In the genomic region with DNA sequence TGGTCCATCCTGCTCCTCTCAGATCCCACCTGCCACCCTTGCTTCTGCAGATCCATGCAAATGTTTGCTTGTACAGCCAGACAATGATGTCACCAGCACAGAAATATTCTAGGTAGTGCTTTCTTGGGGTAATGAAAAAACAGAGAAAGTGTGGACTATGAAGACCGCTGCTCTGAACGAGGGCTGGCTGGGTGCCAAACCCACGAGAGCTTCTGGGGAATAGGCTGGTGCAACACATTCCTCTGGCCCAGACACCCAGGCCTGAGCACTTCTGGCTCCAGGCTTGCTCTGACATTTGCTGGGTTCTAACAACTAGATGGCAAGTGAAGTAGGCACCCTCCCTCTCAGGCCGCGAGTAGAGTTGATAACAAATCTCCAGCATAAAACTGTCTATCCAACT, we compare ENCODE assay signal across 8 mouse cellular contexts. TPM values are rescaled to one million over a fixed set of nuclear protein-coding genes. Genes with fewer than 3 reads are reported as not detected.
DNase-seq lines count a peak whose midpoint lies in the region; ATAC-seq and TF ChIP-seq lines count a peak whose summit lies in the region.

No protein-coding gene starts in this region.

- no peak overlapping the region for H3K4me3 ChIP-seq in embryonic facial prominence, embryonic 11.5 days (ENCODE audit: low read depth, low read length)
- no peak overlapping the region for H3K4me3 ChIP-seq in embryonic facial prominence, embryonic 10.5 days
- no peak overlapping the region for H3K4me3 ChIP-seq in forebrain, postnatal 0 days (ENCODE audit: low read depth, low read length)
- H3K4me3 ChIP-seq in intestine, postnatal 0 days (ENCODE audit: low read depth, low read length) = no peak overlapping the region
- no peak overlapping the region for H3K4me3 ChIP-seq in lung, embryonic 15.5 days
- H3K4me3 ChIP-seq in stomach, postnatal 0 days (ENCODE audit: low read depth, low read length) = no peak overlapping the region

- TF ChIP-seq CTCF in forebrain, postnatal 0 days (IDR thresholded peaks at IDR 0.05; ENCODE audit: low read depth) = no peak
- TF ChIP-seq CTCF in intestine, postnatal 0 days (IDR thresholded peaks at IDR 0.05; ENCODE audit: low read depth) = no peak
- no peak for TF ChIP-seq CTCF in stomach, postnatal 0 days (IDR thresholded peaks at IDR 0.05; ENCODE audit: low read depth)

- DNase-seq in embryonic facial prominence, embryonic 11.5 days (ENCODE audit: low spot score) = peak; percentile 21
- no peak for DNase-seq in embryonic facial prominence, embryonic 10.5 days (ENCODE audit: low spot score)
- DNase-seq in thymus, postnatal 36 days = peak; percentile 28 to 29
- DNase-seq in thymus, postnatal 10 days (ENCODE audit: low spot score in 2 of 2) = no peak
- DNase-seq in forebrain, postnatal 0 days = peak; percentile 48
- DNase-seq in stomach, postnatal 0 days (ENCODE audit: low spot score) = peak; percentile 53

- H3K27ac ChIP-seq in embryonic facial prominence, embryonic 11.5 days (replicated peaks; ENCODE audit: low read depth, low read length) = no peak overlapping the region
- H3K27ac ChIP-seq in embryonic facial prominence, embryonic 10.5 days (replicated peaks) = no peak overlapping the region
- H3K27ac ChIP-seq in forebrain, postnatal 0 days (ENCODE audit: low read depth, low read length) = no peak overlapping the region
- no peak overlapping the region for H3K27ac ChIP-seq in intestine, postnatal 0 days (ENCODE audit: low read depth, low read length)
- peak overlapping the region; percentile 71 for H3K27ac ChIP-seq in lung, embryonic 15.5 days
- H3K27ac ChIP-seq in stomach, postnatal 0 days (replicated peaks) = no peak overlapping the region

- 76% methylated on average over 5 of the region's 5 CpGs for WGBS in embryonic facial prominence, embryonic 11.5 days
- 87% methylated on average over 5 of the region's 5 CpGs for WGBS in embryonic facial prominence, embryonic 10.5 days
- WGBS in forebrain, postnatal 0 days = 22% methylated on average over 5 of the region's 5 CpGs
- 15% methylated on average over 5 of the region's 5 CpGs for WGBS in intestine, postnatal 0 days
- 7% methylated on average over 5 of the region's 5 CpGs for WGBS in lung, embryonic 15.5 days
- WGBS in stomach, postnatal 0 days = 13% methylated on average over 5 of the region's 5 CpGs

- H3K9ac ChIP-seq in embryonic facial prominence, embryonic 11.5 days (replicated peaks; ENCODE audit: low read length) = no peak overlapping the region
- H3K9ac ChIP-seq in forebrain, postnatal 0 days = 0 out of 2 replicates have a peak overlapping the region, but pooled peaks have one; percentile 1
- no peak overlapping the region for H3K9ac ChIP-seq in intestine, postnatal 0 days (ENCODE audit: low read depth, low read length)
- no peak overlapping the region for H3K9ac ChIP-seq in lung, embryonic 15.5 days
- no peak overlapping the region for H3K9ac ChIP-seq in stomach, postnatal 0 days (ENCODE audit: low read length)

- no peaks in the 10 kb centered on the region for H3K36me3 ChIP-seq in embryonic facial prominence, embryonic 11.5 days (replicated peaks; ENCODE audit: control insufficient read depth, insufficient read depth, low read depth, low read length)
- peaks cover 11% of the 10 kb centered on the region for H3K36me3 ChIP-seq in embryonic facial prominence, embryonic 10.5 days (replicated peaks)
- H3K36me3 ChIP-seq in forebrain, postnatal 0 days (ENCODE audit: insufficient read depth) = no peaks in the 10 kb centered on the region
- H3K36me3 ChIP-seq in intestine, postnatal 0 days (ENCODE audit: control insufficient read depth, insufficient read depth) = no peaks in the 10 kb centered on the region
- H3K36me3 ChIP-seq in lung, embryonic 15.5 days = no peaks in the 10 kb centered on the region
- no peaks in the 10 kb centered on the region for H3K36me3 ChIP-seq in stomach, postnatal 0 days (ENCODE audit: control insufficient read depth, insufficient read depth, low read length)

- no peaks in the 10 kb centered on the region for H3K9me3 ChIP-seq in embryonic facial prominence, embryonic 11.5 days (replicated peaks; ENCODE audit: control insufficient read depth, low read length)
- no peaks in the 10 kb centered on the region for H3K9me3 ChIP-seq in embryonic facial prominence, embryonic 10.5 days
- H3K9me3 ChIP-seq in forebrain, postnatal 0 days (ENCODE audit: low read length) = no peaks in the 10 kb centered on the region
- H3K9me3 ChIP-seq in intestine, postnatal 0 days (ENCODE audit: control insufficient read depth) = no peaks in the 10 kb centered on the region
- no peaks in the 10 kb centered on the region for H3K9me3 ChIP-seq in lung, embryonic 15.5 days
- H3K9me3 ChIP-seq in stomach, postnatal 0 days (ENCODE audit: control insufficient read depth, low read length) = no peaks in the 10 kb centered on the region

- no peak overlapping the region for H3K4me2 ChIP-seq in embryonic facial prominence, embryonic 11.5 days (ENCODE audit: low read depth, low read length)
- no peak overlapping the region for H3K4me2 ChIP-seq in forebrain, postnatal 0 days (ENCODE audit: low read depth)
- no peak overlapping the region for H3K4me2 ChIP-seq in intestine, postnatal 0 days (replicated peaks; ENCODE audit: low read depth)
- H3K4me2 ChIP-seq in lung, embryonic 15.5 days = no peak overlapping the region
- no peak overlapping the region for H3K4me2 ChIP-seq in stomach, postnatal 0 days (replicated peaks; ENCODE audit: low read depth)

- no peak for TF ChIP-seq EP300 in stomach, postnatal 0 days (optimal IDR thresholded peaks at IDR 0.05)

- H3K4me1 ChIP-seq in embryonic facial prominence, embryonic 11.5 days (ENCODE audit: control insufficient read depth, insufficient read depth, low read length) = peaks cover 2% of the 10 kb centered on the region; the same call in 1 of the 2 replicates
- H3K4me1 ChIP-seq in embryonic facial prominence, embryonic 10.5 days = peaks cover 56% of the 10 kb centered on the region
- H3K4me1 ChIP-seq in forebrain, postnatal 0 days (ENCODE audit: insufficient read depth) = peaks cover 5% of the 10 kb centered on the region
- H3K4me1 ChIP-seq in intestine, postnatal 0 days (replicated peaks; ENCODE audit: control insufficient read depth, insufficient read depth, low read length) = peaks cover 8% of the 10 kb centered on the region; the same call in 1 of the 2 replicates
- H3K4me1 ChIP-seq in lung, embryonic 15.5 days = peaks cover 81% of the 10 kb centered on the region
- peaks cover 9% of the 10 kb centered on the region; the same call in 1 of the 2 replicates for H3K4me1 ChIP-seq in stomach, postnatal 0 days (replicated peaks; ENCODE audit: control insufficient read depth, insufficient read depth)

- no peaks in the 10 kb centered on the region for H3K27me3 ChIP-seq in embryonic facial prominence, embryonic 11.5 days (ENCODE audit: control insufficient read depth, insufficient read depth, low read length)
- no peaks in the 10 kb centered on the region for H3K27me3 ChIP-seq in embryonic facial prominence, embryonic 10.5 days (replicated peaks; ENCODE audit: low read depth, poor library complexity, severe bottlenecking)
- no peaks in the 10 kb centered on the region for H3K27me3 ChIP-seq in forebrain, postnatal 0 days (ENCODE audit: insufficient read depth, low read length)
- no peaks in the 10 kb centered on the region for H3K27me3 ChIP-seq in intestine, postnatal 0 days (replicated peaks; ENCODE audit: control insufficient read depth, insufficient read depth, low read length)
- no peaks in the 10 kb centered on the region for H3K27me3 ChIP-seq in lung, embryonic 15.5 days
- no peaks in the 10 kb centered on the region for H3K27me3 ChIP-seq in stomach, postnatal 0 days (ENCODE audit: control insufficient read depth, insufficient read depth, low read length)

- ATAC-seq in embryonic facial prominence, embryonic 11.5 days (replicated peaks; ENCODE audit: insufficient number of reproducible peaks, low FRiP score, low TSS enrichment, low read depth) = no peak
- ATAC-seq in forebrain, postnatal 0 days = no peak
- peak; percentile 19; the same call in 1 of the 2 replicates for ATAC-seq in intestine, postnatal 0 days
- peak; percentile 78 for ATAC-seq in lung, embryonic 15.5 days (ENCODE audit: borderline replicate concordance, extremely low read depth, low FRiP score, low TSS enrichment)
- 0 out of 2 replicates have a peak, but pooled peaks have one; percentile 53 for ATAC-seq in stomach, postnatal 0 days (ENCODE audit: low FRiP score, low TSS enrichment)

RNA-seq across cellular contexts. Expression of a gene that starts 11.6 kb away (rescaled TPM):
- 64.9 and 71.2 TPM in 2 replicates for polyA plus RNA-seq in embryonic facial prominence, embryonic 11.5 days (2014; fragmentation: Nextera tagmentation; extraction: Ambion mirVana)
- 75.3 and 77.8 TPM in 2 replicates for polyA plus RNA-seq in embryonic facial prominence, embryonic 10.5 days (2016; fragmentation: Nextera tagmentation; extraction: Ambion mirVana)
- total RNA-seq in forebrain, postnatal 0 days (2014; rRNA removed) = 124 and 141 TPM in 2 replicates
- 82.9 and 86.0 TPM in 2 replicates for polyA plus RNA-seq in forebrain, postnatal 0 days (2015; fragmentation: Nextera tagmentation; extraction: Ambion mirVana)
- 29.4 and 31.2 TPM in 2 replicates for polyA plus RNA-seq in intestine, postnatal 0 days (2015; fragmentation: Nextera tagmentation; extraction: Ambion mirVana)
- 100 and 114 TPM in 2 replicates for polyA plus RNA-seq in lung, embryonic 15.5 days (2015; fragmentation: Nextera tagmentation; extraction: Ambion mirVana)
- 33.7 and 36.3 TPM in 2 replicates for polyA plus RNA-seq in stomach, postnatal 0 days (2015; fragmentation: Nextera tagmentation; extraction: Ambion mirVana)

Comparison
In these comparisons a context has a peak if more than half of its experiments do, and no peak if none do; other contexts are left out.
1. DNase-seq: peak in embryonic facial prominence, embryonic 11.5 days (single experiment), thymus, postnatal 36 days (2 of 2), forebrain, postnatal 0 days (single experiment) and stomach, postnatal 0 days (single experiment); none in embryonic facial prominence, embryonic 10.5 days (single experiment) and thymus, postnatal 10 days (0 of 2).
2. ATAC-seq: peak in intestine, postnatal 0 days (single experiment), lung, embryonic 15.5 days (single experiment) and stomach, postnatal 0 days (single experiment); none in embryonic facial prominence, embryonic 11.5 days (single experiment) and forebrain, postnatal 0 days (single experiment).